Mouse (Mus musculus) adrenal gland, adult 8-10 months (tissue): ENCODE measurements around the gene Foxb1. TPM values are rescaled to one million over a fixed set of nuclear protein-coding genes. Genes with fewer than 3 reads are reported as not detected.

Source experiments
- DNase-seq: peaks from one replicate; pipeline ENCODE4 v3.0.0; 2022
- total RNA-seq, 4 experiments: library from RNA; stranded (reverse); gene quantifications; 2 replicates each; pipeline ENCODE4 v1.2.4; 2022

Foxb1 gene
- not detected for total RNA-seq

GRCm38 (mm10) chr9:69760371-69761301 is at the start of gene Foxb1:
TSS of gene Foxb1 (minus strand) at chr9:69760940.
- DNase-seq: no peak

- DNase-seq: no peak
Observed at GRCm38 (mm10) chr9:69790562-69790961, 29.8 kb upstream of the Foxb1 start.

- no peak for DNase-seq
Observed at GRCm38 (mm10) chr9:69779996-69780395, 19.3 kb upstream of the Foxb1 start.

GRCm38 (mm10) chr9:69769949-69770585 is 9.3 kb upstream of the Foxb1 start:
- DNase-seq: no peak

GRCm38 (mm10) chr9:69769091-69769948 is 8.6 kb upstream of the Foxb1 start:
- DNase-seq: no peak

DNA sequence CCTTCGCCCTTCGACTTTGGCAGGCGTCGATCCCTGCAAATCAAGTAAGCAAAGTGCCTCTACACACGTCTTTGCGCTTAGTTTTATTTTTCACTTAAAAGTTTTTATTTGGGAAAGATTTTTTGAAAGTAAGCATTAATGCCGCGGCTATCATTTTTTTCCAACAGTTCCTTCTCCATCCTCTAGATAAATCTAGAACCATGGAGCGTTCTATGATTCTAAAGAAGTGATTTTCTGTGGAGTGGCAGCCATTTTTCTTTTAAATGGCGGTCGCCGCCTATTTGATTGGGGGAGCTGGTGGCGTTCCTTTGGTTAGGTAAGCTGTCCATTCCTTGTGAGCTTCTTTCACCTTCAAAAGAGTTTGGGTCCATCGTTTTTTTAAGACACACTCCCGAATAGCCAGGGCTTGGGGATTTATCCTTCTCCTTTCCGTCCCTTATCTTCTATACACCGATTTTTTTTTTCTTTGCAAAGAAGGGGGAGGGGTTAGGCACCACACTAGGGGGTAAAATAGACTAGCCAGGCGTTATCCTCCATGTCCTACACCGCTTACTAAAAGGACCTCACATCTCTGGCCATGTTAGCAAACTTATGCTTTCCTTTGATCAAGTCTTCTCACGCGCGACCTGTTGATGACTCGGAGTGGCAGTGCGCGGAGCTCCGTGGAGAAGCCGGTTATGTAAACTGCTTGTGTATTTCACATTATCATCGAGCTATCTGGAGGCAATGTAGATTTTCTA is 7.6 kb upstream of the Foxb1 start:
- no peak for DNase-seq

- DNase-seq: no peak
Observed at GRCm38 (mm10) chr9:69767421-69767820, 6.7 kb upstream of the Foxb1 start.

GRCm38 (mm10) chr9:69766936-69767335 is 6.2 kb upstream of the Foxb1 start:
- no peak for DNase-seq

- no peak for DNase-seq
Observed at GRCm38 (mm10) chr9:69766301-69766700, 5.6 kb upstream of the Foxb1 start.

- DNase-seq: no peak
Observed at GRCm38 (mm10) chr9:69765483-69766050, 4.8 kb upstream of the Foxb1 start.

- no peak for DNase-seq
Observed at GRCm38 (mm10) chr9:69764586-69765482, 4.1 kb upstream of the Foxb1 start.

- no peak for DNase-seq
Observed at GRCm38 (mm10) chr9:69763681-69764585, 3.2 kb upstream of the Foxb1 start.

DNA sequence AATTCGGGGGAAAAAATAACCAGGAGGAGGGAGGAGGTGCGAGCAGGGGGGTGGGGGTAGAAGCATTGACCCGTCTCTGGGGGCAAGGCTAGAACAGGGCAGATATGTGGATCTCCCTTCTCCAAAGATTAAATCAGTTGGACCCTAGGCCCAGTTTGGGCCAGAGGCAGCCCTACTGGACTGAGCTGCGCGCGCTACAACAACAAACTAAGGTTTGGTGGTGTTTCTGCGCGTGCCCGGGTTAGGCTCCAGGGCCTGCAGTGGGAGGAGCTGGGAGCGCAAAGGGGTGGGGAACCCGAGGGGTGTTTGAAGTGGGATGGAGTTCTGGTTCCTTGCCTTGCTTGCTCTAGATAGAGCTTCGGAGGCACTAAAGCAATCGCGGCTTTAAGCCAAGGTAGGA is 2.0 kb upstream of the Foxb1 start:
- DNase-seq: no peak

DNA sequence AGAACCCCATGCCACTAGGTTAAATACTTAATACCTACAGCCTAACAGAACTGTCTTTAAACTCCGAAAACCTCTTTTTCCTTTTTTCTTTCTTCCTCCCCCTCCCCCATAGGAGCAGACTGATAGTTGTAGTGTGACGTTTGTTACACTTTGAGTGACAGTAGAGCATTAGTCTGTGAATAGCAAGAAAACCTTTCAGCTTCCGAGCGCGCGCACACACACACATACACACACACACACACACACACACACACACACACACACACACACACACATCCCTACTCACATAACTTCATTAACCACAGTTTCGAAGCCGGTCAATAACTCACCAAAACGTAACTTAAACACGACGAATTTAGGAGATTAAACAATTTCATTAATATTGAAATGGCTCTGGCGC is 1.5 kb upstream of the Foxb1 start:
- no peak for DNase-seq

GRCm38 (mm10) chr9:69761569-69761968 is 829 bp upstream of the Foxb1 start:
- no peak for DNase-seq

GRCm38 (mm10) chr9:69759721-69760221 is 969 bp downstream of the Foxb1 start:
- DNase-seq: no peak

DNA sequence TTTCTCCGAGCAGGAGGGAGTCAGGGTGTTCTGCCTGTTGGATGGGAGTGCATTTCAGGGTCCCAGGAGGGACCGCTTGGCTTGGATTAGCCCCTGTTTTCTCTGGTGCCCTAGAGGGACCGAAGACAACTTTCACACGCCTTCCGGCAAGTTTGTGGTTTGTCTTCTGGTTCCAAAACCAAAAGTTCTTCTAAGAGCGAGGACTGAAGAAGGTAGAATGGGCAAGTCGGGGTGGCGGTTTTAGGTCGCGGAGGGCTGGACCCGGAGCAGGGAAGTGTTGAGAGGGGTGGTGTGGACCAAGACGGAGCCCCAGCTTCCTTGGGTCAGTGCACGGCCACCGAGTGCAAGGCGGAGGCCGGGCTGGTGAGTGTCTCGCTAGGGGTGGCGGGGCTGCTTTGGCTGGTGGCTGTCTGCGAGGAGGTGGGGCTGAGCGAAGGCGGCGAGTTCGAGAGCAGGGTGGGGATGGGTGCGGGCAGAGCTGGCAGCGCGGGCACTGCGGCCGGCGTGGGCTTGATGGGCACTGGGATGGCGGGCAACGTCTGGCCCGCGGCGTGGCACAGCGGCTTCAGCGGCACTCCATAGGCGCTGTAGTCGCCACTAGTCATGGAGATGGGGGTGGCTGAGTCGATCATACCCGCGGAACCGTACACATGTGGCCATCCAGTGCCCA is 1.7 kb downstream of the Foxb1 start:
- no peak for DNase-seq

GRCm38 (mm10) chr9:69758506-69758905 is 2.2 kb downstream of the Foxb1 start:
- DNase-seq: no peak

DNA sequence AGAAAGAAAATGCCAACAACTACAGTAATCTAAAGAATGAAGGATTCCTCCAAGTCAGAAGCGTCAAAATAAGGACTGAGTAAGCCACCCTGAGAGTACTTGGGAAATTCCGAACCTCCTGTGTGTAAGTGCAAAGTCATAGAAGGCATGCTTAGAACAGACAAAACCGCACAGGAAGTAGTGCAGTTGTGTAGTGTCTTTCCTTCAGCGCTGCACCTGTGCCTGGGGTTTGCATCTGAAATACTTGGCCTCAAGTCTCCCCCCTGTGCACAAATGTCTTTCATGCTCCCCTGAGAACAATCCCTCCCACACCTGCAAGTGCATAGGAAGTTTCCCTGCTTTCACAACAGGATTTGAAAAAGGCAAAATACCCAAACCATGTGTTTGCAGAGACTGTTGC is 3.5 kb downstream of the Foxb1 start:
- no peak for DNase-seq
